Mouse (Mus musculus) lung, postnatal 4 days (tissue): ENCODE measurements at regions not wholly inside any gene's neighbourhood (a gene's known extent, or its start where the extent isn't known, plus 50 kb on each side); places are given as distances from the start of the nearest gene placed in this dataset.

ENCODE experiments used
- DNase-seq, 2 experiments: peaks; one replicate each; pipeline ENCODE4 v3.0.0; 2021

GRCm38 (mm10) chr17:45341573-45341972, 92.0 kb downstream of the Cdc5l start:
- no peak for DNase-seq

DNA sequence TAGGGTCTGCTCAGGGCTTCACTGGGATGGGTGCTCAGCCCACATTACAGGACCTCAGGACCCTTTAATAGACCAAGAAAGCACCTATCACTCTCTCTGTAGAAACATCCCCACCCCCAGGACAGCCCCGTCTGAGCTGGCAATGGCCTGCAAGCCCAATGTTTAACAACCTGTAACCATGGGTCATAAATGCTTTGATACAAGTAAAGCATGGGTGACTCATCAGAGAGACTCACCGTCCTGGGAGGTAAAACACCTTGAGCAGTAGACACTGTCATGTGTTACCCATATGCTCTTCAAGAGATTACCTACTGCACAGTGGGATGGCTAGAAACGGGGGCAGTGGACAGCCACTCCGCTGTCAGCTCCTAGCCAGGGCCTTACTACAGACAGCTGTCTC, 92.7 kb downstream of the Cdc5l start:
- DNase-seq: no peak

- DNase-seq: no peak
Observed at GRCm38 (mm10) chr17:45339226-45339625, 94.3 kb downstream of the Cdc5l start.

- DNase-seq: no peak
Observed at GRCm38 (mm10) chr17:45338086-45338485, 95.5 kb downstream of the Cdc5l start.

DNA sequence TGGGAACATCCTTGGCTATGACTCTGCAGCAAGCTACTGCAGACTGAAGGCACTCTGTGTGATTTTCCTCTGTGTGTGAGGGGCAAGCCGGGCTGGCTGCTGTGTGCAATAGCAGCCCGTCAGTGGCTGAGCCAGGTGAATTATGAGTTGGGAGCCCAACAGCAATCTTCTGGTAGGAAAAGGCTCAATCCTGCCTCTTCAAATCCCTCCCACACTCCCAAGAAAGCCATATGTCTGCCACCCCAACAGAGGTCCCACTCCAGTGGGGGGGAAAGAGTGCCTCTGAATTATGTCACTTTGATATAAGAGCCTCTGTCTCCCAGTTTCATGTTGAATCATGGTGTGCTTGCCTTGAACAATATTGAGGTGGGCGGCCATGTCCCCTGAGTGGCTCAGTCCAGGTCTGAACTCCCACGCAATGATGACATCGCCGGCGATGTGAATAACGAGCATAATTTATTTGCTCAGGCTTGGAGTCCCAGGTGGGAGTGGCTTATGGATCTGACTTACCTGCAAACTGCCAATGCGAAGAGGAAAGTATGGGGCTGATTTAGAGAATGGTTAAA, 97.9 kb downstream of the Cdc5l start:
- no peak for DNase-seq

GRCm38 (mm10) chr17:45334732-45335381, 98.7 kb downstream of the Cdc5l start:
- no peak for DNase-seq

DNA sequence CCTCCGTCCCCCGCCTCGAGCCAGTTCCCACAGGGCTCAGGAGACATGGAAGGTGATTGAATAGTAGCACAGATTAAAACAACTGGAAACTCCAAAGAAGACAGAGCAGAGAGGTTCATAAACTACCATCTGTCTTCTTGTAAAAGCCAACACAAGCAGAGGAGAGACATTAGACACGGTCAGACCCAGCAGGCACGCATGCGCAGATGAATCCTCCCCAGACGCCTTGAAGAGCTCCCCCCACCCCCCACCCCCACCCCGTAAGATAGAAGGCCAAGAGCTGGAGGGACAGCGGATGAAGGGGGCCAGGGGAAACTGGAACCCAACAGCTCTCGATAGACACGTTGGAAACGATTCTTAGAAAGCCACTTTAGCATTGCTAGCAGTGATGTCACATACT, 101.2 kb downstream of the Cdc5l start:
- DNase-seq: no peak

DNA sequence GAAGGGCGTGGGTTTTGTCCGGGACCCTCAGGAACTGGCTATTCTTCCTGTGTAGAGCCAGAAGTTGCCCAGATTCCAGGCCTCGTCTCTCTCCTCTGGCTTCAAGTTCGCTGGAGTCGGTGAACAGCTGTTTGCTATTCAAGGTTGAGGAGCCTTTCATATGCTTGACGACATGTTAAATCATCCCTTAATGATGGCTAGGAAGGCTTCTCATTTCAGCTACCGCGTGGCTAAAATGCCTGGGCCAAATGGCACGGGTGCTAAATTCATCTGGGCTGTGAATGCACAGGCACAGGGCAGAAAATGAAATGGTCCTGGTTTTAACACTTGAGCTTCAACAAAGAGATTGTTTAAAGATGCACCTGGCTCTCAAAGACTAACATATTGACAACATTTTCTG, 104.3 kb downstream of the Cdc5l start:
- no peak for DNase-seq

DNA sequence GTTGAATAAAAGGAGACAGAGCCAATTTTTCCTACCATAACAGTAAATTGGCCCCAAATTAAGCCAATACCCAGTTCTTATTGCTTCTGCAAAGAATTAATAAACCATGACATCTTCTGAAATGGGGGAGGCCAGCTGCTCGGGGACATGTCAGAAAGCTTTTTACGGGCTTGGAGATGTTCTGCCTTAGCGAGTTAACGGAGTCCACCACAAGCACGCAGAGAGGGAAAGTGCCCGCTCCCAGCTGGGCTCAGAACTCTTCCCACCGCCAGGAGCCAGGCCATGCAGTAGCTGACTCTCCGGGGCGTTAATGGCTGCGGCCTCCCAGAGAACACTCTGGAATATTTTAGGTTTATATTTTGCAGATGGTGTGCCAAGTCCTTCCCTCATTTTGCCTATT, 106.8 kb downstream of the Cdc5l start:
- DNase-seq: no peak

GRCm38 (mm10) chr17:45326173-45326572, 107.4 kb downstream of the Cdc5l start:
- DNase-seq: no peak

DNA sequence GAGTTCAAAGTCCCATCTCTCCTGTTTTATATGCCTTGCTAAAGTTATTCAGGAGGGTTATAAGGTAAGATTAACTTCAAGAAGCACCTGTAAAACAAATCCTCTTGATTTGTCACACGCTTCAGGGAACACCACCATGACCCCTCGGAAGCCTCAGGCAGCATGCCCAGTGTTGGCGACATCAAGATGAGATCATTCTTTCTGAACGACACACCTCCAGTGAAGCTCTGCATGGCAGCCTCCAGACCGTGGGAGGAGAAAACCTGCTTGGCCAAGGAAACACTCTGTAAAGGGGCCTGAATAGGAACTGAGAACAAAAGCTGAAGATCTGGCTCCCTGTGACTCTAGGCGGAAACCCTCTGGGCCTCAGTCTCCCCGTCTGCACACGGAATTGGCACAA, 110.7 kb downstream of the Cdc5l start:
- DNase-seq: no peak

- no peak for DNase-seq
Observed at GRCm38 (mm10) chr17:45320074-45320473, 113.5 kb downstream of the Cdc5l start.

DNA sequence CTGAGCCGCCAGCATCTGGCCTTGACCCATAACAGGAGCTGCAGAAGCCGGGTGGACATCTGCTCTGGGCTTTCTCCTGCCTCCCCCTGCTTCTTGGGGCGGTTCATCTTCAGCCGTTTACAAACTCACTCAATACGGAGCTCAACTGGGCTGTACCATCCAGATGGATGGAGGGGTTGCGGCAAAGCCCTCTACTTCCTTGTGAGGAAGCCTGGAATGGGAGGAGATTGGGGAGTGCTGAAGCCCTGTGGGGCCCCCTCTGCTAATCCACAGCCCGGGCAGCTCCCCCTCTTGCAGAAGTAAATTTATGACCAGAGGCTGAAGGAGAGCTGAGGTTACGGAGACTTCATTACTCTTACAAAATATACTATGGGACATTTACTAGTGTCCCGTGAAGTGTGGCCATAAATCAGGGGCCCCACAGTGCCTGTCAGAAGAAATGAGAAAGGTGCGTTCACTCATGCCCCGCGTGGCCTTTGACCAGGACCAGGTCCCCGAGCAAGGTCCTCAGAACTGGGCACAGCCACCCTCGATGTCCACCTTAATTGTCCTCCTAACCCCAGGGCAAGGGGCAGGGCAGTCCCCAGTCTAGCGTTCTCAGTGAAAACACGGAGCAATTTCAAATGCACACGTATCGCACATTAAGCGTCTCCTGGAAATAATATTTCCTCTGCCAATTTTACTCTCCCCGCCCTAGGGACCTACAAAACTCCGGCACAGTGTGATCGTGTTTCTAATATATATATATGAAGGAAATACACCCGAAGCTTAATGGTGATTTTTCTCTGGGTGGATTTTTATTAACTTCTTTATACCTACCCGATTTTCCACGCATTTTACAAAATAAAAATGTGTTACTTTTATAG, 115.1 kb downstream of the Cdc5l start:
- DNase-seq: peak in 1 of 2 experiments; percentile 27

- peak; percentile 48 to 80 for DNase-seq
Observed at GRCm38 (mm10) chr17:45312510-45313266, 120.8 kb downstream of the Cdc5l start.

- peak; percentile 17 to 32 for DNase-seq
Observed at GRCm38 (mm10) chr17:45306506-45306905, 127.0 kb downstream of the Cdc5l start.

DNA sequence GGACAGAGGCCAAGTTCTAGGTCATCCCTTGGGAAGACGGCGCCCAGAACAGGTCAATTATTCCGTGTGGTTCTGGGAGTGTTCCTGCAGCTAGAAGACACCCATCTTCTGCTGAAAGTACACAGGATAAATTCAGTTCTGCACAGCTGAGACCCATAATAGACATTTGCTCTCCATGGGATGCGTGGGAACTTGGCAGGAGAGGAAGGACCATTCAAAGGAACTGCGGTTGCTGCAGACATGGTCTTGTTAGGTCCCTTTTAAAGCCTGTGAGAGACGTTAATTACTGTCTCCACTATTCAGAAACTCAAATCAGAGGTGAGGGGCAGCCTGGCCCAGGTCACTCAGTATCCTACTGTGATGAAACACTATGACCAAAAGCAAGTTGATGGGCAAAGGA, 130.4 kb downstream of the Cdc5l start:
- no peak for DNase-seq

DNA sequence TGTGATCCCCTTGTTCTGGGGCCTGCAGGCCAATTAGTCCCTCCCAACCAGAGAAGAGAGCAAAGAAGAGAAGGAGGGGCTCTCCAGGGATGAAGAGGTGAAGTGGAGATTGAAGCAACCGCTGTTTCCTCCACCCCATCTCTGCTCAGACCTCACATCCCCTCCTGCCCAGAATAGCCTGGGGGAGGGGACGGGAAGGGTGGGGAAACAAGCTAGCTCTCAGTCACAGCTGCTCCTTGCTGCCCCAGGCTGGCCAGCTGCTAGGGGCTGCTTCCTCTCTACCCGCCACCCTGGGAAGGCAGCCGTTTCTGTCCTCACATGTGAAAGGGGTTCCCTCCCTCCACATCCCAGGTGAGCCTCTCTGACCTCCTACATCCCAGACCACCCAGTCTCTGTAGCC, 135.2 kb downstream of the Cdc5l start:
- peak; percentile 6 to 25 for DNase-seq

DNA sequence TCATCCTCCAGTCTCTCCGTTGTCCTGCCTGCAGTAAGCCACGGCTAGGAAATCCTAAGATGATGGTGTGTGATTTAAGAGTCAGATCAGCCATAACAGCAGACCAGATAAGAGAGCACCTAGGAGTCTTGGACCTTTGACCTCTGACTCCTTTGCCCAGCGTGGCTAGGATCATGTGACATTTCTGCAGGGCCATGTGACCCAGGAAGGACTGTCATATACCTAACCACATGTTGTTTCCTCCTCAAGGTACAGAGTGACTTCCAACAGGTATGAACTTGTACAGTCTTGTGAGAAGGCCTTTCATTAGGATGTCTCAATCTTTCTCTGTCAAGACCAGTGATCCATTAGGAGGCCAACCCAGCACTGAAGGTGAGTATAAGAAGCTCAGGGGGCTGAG, 135.7 kb downstream of the Cdc5l start:
- DNase-seq: no peak

DNA sequence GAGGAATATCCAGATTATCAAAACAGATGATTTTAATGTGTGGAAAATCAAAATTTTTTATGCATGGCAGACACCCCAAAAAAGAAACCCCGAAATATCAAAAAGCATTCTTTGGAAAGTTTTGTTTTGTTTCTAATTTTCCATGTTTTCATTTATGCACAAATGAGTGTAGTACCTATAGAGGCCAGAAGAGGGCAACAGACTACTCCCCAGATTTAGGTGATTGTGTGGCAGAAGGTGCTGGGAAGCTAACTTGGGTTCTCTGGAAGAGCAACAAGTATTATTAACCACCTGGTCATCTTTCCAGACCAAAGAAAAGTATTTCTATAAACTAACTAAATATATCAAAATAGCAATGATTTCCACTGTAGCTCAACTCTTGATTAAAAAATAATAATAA, 137.2 kb downstream of the Cdc5l start:
- DNase-seq: no peak

GRCm38 (mm10) chr17:45294886-45295285, 138.7 kb downstream of the Cdc5l start:
- no peak for DNase-seq

- DNase-seq: no peak
Observed at GRCm38 (mm10) chr17:45294256-45294865, 139.2 kb downstream of the Cdc5l start.

GRCm38 (mm10) chr17:45292883-45293282, 140.7 kb downstream of the Cdc5l start:
- no peak for DNase-seq

DNA sequence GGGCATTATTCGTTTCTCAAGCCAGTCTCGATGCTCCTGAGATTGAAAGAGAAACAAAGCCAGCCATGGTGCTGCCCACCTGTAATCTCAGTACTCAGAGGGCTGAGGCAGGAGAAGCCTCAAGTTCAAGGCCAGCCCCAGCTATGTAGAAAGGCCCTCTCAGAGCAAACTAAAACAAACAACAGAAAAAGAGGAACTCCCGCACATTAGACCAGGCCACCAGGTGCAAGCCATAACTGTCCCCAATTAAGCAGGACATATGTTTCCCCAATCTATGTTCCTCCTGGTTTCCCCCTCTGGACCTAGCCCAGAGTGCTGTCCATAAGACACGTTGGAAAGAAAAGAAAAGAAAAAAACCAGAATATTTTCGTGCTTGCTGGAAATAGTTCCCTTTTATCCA, 142.5 kb downstream of the Cdc5l start:
- no peak for DNase-seq
